Mouse (Mus musculus): Measurements from ENCODE around the gene Scn2a.

Scn2a gene

DNA sequence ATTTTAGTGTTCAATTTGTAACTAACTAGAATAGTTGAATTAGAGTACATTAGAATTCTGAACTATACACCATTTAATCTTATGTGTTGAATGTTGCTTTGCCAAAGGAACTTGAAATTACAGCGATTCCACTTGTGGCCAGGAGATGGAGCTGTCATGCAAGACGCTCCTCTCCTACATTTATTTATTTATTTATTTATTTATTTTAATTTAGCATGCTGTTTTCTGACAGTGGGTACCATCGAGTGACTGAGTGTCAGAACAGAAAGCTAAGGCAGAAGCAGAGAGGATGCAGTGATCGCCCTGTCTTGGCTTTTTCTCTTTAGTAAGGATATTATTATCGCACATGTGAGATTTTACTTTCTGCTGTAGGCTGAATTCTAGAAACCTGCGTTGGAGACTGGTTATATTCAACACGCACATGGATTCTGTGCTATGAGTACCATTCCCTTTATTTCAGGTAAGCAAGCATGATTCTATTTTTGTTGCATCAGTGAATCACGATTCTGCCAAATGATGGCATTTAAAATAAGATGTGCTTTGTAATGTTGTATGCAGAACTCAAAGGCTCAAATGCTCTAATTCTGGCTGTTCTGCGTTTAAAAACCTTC lies at the start of gene Scn2a:
TSS of gene Scn2a (plus strand) at position 216 of the 611 bp plus-strand sequence.
- peak; percentile 49 for DNase-seq

DNA sequence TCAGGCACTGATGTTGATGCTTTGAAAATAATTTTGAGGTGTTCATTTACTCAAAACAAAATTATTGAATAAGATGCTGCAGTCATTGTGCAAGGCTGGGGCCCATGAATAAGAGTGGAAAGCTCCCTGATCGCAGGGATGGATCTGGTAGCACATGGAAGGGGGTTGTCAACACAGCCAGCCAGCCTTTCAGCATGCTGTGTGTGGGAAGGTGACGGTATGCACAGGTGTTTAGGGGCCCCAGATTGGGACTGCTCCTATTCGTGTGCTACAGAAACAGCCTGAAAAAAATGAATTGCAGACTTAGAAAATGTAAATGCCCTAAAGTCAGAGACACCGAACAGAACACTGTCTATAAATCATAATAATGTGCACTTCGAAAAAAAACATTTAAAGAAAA lies 32.9 kb upstream of the Scn2a start:
- DNase-seq: no peak

DNA sequence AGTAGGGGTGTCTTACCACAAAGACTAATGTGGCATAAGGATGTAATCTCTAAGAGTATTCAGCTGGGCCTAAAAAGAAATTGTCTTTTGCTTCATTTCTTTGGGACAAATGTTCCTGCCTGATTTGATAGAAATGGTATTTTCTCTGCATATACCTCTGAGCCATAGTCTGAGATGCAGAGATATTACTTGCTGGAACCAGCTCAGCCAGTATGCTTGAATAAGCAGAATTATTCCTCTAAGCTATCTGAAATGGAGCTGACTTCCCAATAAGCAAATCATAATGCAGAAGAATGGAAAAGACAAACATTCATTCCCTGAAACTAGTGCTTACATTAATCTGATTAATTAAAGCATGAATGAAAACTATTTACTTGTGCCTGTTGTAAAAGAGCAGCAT lies 12.8 kb upstream of the Scn2a start:
- DNase-seq: no peak

- DNase-seq: no peak
Measured at GRCm38 (mm10) chr2:65611887-65612286, 8.7 kb upstream of the Scn2a start.

- DNase-seq: peak; percentile 24
Measured at GRCm38 (mm10) chr2:65619781-65620180, 790 bp upstream of the Scn2a start.

DNA sequence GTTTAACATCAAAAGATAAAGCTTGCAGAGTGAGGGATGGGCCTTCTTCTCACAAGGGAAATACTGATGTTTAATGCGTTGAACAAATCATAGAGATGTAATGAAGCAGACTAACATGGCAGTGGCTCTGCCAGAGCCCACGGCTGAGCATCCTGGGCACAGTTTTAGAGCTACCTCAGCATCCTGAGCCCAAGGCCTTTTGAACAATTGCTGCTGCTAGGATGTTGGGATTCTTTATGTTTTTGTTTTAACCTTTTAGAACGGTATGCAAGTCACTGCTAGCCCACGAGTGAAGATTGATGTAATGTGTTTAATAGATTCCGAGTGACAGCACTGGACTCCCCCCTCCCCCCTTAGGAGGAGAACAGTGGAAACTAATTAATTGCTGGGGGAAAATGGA lies 683 bp downstream of the Scn2a start:
- no peak for DNase-seq

- no peak for DNase-seq
Measured at GRCm38 (mm10) chr2:65621838-65622237, 1.3 kb downstream of the Scn2a start.

GRCm38 (mm10) chr2:65652636-65653035 lies 32.1 kb downstream of the Scn2a start:
- DNase-seq: no peak

- no peak for DNase-seq
Measured at GRCm38 (mm10) chr2:65657031-65657430, 36.5 kb downstream of the Scn2a start.

DNA sequence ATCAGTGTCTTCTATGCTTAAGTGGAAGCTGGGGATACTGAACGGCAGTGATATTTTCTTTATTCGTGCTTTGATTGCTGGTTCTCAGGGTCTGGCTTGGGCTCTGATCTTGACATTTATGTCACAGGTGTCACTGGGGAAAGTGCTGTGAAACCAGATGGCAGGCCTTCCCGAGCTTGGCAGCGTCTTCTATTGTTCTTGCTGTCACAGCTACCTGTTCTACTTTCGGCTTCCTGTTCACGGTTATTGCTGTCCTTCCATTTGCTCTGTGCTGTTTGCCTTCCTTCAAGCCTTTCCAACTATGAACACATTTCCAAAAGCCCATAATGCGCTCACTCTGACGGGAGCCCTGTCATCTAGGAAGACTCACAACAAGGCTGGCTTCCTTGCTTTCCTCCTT lies 37.9 kb downstream of the Scn2a start:
- no peak for DNase-seq

DNA sequence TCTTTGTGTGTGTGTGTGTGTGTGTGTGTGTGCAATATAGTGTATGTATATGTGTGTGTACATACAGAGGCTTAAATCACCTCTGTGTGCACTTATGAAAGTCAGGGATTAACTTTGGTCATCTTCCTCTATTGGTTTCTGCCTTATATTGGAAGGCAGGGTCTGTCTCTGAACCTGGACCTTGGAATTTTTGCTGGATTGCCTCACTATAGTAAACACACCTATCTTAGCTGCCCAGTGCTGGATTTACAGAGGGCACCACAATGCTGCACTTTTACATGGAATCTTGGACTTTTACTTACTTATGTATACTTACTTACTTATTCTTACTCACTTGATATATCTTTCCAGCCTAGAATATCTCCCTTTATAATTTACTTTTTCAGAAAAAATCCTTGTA lies 43.3 kb downstream of the Scn2a start:
- DNase-seq: no peak

- no peak for DNase-seq
Measured at GRCm38 (mm10) chr2:65664481-65664880, 43.9 kb downstream of the Scn2a start.

DNA sequence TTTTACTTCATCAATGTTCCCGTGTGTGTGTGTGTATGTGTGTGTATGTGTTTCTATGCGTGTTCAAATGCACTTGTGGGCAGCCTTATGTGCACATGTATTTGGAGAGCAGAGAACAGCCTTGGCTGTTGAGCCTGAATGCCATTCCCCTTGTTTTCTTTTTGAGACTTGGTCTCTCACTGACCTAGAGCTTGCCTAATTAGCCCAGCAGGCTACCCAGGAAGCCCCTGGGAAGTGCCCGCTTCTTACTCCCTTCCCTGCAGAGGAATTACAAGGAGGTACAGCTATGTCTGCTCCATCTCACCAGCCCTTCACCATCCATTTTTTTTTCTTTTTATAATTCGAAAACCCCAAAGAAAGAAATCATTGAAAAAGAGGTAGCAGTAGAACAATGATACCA lies 44.6 kb downstream of the Scn2a start:
- no peak for DNase-seq

GRCm38 (mm10) chr2:65667590-65668436 lies 47.2 kb downstream of the Scn2a start:
- DNase-seq: no peak

DNA sequence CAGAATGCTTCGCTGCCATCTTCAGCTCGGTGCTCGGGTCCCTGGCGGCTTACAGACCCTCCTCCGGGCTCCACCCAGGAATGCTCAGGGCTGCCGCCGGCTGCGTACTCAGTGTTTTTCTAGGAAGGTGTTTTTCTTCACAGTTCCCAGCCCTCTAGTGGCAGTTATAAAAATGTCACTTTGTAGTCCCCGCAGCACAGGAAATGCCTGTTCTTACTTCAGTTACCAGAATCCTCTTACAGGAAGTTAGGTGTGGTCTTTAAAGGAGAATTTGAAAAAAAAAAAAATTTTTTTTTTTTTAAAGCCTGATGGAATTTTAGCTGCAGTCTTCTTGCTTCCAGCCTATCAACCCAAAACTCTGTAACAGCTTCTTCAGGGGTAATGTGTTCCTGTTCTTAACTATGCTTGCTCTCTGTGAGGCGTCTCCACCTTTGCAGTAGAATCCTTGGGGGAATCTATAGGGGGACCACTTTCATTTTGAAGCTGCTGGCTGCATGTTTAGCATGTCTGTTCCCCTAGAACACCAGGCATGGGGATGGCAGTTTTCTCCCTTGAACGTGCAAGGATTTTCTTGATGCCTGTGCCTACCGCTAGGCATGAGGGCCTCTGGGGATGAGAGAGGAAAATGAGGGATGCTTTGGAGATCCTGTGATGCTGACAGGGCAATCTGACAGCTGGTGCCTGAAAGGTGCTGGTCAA lies 48.0 kb downstream of the Scn2a start:
- peak; percentile 81 for DNase-seq

- no peak for DNase-seq
Measured at GRCm38 (mm10) chr2:65669561-65669960, 49.0 kb downstream of the Scn2a start.

DNA sequence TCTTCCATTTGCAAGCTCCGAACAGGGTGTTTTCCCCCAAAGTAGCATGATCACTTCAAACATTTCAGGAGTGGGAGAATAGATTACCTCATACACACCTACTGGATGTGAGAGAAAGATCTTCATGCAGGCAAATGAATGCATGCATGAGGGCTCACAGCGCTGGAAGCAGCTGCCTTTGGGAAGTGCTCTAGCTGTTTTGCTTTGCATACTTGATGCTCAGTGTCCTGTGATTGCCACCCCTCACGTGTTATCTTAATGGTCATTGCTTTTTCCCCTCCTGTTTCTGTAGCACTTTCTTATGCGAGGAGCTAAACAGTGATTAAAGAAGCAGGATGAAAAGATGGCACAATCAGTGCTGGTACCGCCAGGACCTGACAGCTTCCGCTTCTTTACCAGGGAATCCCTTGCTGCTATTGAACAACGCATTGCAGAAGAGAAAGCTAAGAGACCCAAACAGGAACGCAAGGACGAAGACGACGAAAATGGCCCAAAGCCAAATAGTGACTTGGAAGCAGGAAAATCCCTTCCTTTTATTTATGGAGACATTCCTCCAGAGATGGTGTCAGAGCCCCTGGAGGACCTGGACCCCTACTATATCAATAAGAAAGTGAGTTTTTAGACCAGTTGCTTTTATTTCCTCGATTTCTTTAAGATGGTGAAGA lies 49.7 kb downstream of the Scn2a start:
- no peak for DNase-seq

GRCm38 (mm10) chr2:65679621-65680020 lies 59.0 kb downstream of the Scn2a start:
- DNase-seq: no peak

DNA sequence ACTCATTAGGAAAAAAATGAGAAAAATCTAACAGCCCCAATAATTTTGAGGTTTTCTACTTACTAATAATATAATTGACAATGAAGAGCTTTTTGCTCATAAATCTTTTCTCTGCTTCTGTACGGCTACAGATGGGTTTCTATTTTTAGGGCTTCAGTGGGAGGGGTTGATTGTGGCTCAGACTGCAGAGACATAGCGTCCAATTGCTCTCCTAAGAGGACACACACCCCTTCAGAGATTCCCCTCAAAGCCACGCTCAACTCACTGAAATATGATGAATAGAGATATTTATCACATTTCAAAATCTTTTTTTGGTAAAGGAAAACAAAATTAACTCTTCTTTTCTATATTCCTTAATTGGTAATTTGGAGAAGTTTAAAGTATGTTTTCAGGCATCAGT lies 64.6 kb downstream of the Scn2a start:
- no peak for DNase-seq

DNA sequence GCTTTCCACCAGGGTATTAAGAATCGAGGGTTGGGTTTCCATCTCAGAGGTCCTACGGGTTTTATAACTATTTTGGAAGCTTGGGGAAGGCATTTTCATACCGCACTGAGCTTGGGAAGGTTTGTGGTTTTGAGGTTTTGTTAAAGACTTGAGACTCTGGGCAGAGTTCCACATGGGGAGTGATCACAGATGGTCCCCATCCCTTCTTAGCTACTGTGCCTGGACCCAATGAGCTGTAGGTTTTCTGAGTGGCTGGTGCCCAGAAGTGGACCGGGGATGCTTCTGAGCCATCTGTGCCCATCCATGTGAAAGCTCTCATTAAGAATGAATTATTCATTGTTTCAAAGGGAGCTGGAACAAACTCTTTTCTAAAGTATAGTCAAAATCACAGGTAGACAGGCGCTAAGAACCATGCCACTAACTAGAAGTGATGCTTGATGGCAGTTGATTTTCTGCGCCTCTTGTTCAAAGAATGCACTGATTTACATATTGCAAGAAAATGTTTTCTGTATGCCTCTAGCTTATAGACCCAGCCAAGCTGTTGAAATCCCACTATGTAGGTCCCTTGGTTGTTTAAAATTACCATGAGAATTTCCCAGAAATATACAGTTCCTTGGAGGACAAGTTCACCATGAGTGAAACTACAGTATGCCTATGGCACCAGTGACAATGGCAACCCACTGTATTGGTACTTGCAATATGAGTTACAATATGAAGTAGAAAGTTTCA lies 70.0 kb downstream of the Scn2a start:
- DNase-seq: no peak

- no peak for DNase-seq
Measured at GRCm38 (mm10) chr2:65694485-65694884, 73.9 kb downstream of the Scn2a start.

- DNase-seq: no peak
Measured at GRCm38 (mm10) chr2:65695061-65695460, 74.5 kb downstream of the Scn2a start.

GRCm38 (mm10) chr2:65700246-65700645 lies 79.7 kb downstream of the Scn2a start:
- DNase-seq: no peak
